Mouse (Mus musculus): ENCODE results near the gene Sirpa. TPM values are rescaled to one million over a fixed set of nuclear protein-coding genes. Genes with fewer than 3 reads are reported as not detected.

Gene Sirpa
- total RNA-seq, 2 experiments from 2014 or later, result 371 to 377 TPM

DNA sequence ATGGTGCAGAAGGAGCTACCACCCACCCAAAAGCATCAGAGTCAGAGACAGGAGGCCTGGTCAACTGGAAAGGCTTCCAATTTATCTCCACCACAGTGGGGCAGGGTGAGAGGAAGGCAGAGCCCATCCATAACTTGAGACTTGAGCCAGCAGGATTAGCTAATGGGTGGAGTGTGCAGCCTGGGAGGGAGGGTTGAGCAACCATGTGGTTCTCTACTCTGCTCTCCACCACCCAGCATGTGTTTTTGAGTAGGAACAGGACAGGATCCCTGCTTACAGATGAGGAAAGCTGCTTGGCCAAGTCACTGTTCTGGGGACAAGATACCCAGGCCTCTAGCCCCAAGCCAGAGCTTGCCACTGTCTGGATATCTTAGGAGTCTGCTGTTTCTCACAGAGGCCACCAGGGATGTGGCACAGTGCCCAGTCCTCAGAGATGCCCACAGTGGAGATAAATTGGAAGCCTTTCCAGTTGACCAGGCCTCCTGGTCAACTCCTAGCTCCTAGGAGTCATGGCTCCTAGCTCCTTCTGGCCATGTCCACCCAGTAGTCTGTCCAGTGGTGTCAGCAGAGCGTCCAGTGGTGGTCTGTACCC, 8.5 kb downstream of the Sirpa start:
- intact Hi-C loops (cut with DNase I), result no loop called here

DNA sequence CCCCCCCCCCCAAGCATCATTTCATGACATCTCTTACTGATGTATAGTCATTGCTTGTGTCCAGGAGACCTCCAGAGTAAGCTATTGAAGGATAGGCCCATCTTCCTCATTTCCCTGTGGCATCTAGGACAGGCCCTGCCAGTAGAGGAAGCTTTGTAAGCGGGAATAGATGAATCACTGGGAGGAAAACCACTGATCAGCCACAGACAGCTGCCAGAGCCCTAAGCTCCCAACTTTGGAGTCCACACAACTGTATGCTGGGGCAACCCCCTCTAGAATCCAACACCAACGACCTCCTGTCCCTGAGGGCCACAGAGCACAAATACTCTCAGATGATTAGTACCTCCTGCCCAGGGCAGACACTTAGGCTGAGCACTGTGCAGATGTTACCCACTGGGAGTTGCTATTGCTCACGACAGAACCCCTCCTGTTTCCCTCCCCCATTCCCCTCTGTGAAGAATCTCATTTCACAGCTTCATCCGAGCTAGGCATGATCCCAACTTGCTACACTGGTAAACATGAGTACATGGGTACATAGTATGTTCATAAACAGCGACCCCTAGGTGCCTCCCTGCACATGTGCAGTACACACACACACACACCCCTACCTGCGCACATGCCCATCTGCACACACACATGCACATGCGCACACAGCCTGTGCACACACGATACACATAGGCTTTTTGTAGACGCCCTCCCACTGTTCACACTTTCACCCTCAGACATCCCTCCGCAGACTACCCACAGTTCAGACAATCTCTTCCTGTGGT, 9.4 kb downstream of the Sirpa start:
- no peak for DNase-seq (ENCODE audit: low spot score in 2 of 2)
- intact Hi-C loops (cut with DNase I), result no loop called here

More for the DNA sequence above, 8.5 kb downstream of the Sirpa start:
- DNase-seq (ENCODE audit: low spot score in 2 of 2), result peak in 1 of 2 experiments; percentile 59

DNA sequence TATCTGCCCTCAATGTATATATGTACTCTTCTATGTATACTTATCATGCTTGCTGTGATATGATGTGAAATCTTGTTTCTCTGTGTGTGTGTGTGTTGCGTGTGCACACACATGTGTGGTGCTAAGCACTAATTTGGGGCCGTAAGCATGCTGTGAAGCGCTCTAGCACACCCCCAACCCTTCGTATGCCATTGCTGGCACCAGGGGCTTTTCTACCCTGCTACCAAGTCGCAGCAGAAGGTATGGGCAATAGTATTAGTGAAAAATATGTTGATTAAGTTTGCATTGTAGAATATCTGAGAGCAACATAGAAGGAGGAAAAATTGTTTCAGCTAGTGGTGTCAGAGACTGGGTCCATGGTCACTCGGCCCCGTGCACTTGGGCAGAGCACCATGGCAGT, 10.2 kb downstream of the Sirpa start:
- DNase-seq (ENCODE audit: low spot score in 2 of 2), result no peak
- intact Hi-C loops (cut with DNase I), result no loop called here

DNA sequence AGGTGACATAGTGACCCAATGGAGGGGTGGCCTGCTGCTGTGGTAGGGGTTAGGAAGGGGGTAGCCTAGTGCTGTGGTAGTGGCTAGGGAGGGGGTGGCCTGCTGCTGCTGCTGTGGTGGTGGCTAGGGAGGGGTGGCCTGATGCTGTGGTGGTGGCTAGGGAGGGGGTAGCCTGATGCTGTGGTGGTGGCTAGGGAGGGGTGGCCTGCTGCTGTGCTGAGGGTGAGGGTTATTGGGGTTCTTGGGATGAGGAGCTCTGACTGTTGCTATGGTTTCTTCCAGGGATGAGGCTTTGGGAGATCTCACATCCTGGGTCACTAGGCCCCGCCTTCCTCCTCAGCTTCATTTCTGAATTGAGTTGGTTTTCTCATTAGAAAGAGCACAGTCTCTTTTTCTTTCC, 10.9 kb downstream of the Sirpa start:
- DNase-seq (ENCODE audit: low spot score in 2 of 2), result no peak
- intact Hi-C loops (cut with DNase I), result no loop called here

DNA sequence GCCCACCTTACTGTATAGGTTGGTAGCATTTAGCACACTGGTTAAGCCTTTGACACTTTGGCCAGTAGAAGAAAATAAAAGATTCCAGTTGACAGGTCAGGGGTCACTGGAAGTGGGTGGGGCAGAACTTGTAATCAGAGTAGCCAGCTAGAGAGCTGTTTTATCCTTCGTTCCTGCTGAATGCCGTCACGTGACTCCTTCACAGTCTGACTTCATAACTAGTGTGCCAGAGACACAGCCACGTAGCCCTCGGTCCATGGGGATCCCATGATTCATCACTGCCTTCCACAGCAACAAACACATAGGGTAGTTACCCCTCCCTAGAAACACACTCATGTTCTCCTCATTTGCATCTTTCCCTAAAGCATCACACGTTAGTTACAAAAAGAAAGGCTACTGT, 11.4 kb downstream of the Sirpa start:
- intact Hi-C loops (cut with DNase I), result no loop called here
- DNase-seq (ENCODE audit: low spot score in 2 of 2), result no peak

DNA sequence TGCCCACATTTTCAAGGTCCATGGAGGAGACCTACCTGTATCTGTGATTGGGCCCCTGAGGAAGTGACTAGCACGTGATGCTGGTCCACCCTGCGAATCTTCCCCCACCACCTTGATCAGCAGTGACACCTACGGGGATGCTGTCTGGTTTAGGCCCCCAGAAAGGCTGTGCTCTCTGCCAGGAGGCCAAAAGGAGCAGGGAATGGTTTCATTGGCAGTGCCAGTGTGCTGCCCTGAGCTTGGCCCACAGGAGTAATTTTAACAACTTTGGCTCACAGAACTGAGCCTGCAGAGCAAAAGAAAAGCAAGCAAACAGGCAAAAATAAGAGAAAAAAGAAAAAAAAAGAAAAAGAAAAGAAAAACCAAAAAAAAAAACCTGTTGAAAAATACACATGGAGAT, 13.2 kb downstream of the Sirpa start:
- intact Hi-C loops (cut with DNase I), result no loop called here
- DNase-seq (ENCODE audit: low spot score in 2 of 2), result no peak

DNA sequence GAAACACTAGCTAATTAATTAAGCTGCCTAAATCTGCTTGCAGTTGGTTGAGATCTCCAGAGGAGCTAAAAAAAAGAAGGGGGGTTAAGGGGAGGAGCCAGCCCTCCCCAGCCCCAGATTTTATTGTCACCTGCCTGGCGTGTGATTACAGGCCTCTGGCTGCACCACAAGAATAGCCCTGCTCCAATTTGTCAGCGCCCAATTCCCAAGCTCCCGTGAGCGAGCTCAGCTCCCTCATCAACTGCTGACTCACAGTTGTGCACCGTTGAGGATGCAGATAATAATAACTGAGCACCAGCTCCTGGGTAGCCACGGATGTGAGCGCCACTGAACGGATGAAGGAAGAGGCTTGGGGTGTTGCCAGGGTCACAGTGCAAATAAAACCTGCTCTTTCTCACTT, 13.6 kb downstream of the Sirpa start:
- DNase-seq (ENCODE audit: low spot score in 2 of 2), result peak; percentile 52 to 59
- intact Hi-C loops (cut with DNase I), result no loop called here

DNA sequence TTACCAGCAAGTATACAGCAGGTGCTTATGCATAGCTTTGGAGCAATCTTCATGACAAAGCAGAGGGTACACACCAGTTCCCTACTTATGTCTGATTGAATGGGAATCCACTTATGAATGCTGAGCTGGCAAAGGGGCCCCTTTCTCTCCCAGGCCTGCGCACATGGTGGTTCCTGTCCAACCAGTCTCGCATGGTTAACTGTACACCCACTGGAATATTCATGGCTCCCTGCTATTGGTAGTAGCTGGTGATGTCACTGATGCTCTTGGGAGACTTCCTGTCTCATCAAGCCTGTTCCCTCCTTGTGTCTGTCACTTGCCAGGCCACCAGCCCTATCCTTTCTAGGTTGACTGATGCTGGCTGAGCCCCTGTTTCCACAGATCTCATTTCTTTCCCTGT, 14.3 kb downstream of the Sirpa start:
- DNase-seq (ENCODE audit: low spot score in 2 of 2), result no peak
- intact Hi-C loops (cut with DNase I), result no loop called here

DNA sequence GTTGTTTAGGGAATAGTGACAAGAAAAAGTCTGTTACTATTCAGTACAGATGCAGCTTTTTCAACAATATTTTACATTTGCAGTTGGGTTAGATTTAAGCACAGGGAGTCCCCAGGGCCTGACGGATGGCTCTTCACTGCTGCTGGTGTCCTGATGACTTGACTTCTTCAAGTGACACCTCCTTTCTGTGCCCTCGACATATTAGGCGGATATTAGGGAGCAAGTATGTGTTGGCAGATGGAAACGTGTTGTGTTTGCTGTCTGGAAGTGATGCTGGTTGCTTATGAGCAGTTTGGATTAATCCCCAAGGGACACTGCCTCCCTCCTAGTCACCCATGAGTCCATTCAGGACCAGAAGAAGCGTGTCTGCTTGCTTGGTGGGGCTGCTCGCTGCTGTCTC, 21.3 kb downstream of the Sirpa start:
- DNase-seq (ENCODE audit: low spot score in 2 of 2), result no peak
- intact Hi-C loops (cut with DNase I), result no loop called here

DNA sequence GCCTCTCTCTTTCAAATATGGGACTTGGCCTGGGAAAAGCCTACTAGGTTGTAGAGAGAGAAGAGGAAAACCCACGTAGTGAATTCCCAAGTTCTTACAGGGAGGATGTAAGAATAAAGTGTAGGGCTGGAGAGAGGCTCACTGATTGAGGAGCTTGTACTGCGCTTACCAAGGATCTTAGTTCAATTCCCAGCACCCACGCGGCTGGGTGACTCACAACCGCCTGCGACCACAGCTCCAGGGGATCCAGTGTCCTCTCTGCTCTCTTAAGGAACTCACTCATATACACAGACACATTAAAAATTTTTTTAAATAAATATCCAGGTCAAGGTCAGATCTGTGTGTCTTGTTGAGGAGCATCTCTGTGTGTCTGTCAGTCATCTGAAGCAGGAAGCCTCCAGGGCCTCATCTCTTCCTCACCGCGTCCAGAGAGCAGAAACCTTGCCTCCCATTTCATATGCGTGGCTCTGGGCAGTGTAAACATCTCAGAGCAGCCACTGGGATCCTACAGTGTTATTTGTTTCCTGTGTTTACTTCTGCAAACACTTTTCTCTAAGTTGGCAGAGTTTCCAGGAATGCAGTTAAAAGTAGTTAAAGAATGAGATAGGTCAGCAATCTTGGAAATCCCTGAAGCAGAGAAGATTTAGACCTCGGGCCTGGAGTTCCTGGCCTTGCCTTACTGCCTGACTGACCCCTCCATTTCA, 22.0 kb downstream of the Sirpa start:
- intact Hi-C loops (cut with DNase I), result no loop called here
- DNase-seq (ENCODE audit: low spot score in 2 of 2), result no peak

DNA sequence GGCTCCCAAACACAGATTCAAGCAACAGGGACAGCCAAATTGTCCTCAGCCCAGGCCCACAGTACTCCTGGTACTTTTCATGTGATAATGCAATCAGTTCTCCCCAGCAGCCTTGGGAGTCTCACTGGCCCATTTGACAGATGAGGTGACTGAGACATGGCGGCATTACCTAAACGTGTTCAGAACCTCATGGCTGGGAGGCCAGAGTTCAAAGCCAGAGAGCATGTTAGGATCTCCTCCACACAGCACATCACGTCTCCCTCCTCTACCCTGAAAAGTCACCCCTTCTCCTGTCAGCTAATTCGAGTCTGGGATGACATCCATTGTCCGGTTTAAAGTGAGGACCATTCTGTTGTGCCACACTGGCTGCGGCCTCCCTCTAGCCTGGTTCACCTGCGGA, 27.5 kb downstream of the Sirpa start:
- DNase-seq (ENCODE audit: low spot score in 2 of 2), result no peak
- intact Hi-C loops (cut with DNase I), result no loop called here

DNA sequence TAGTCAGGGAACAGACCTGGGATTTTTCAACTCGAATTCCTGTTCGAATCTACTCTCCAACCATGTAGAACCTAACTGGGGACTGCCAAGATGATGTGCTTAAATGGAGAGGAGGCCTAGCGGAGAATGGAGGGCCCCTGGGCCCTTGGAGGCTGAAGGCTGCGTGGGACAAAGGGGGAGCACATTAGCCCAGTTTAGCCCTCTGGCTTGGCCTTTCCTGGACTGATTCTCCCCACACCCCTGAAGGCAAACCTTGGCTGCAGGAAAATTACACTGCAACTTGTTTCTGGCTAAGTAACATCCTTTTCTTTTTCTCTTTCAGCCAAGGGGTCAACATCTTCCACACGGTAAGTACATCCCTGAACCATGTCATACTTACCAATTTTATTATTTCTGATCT, 28.2 kb downstream of the Sirpa start:
- no peak for DNase-seq (ENCODE audit: low spot score in 2 of 2)
- intact Hi-C loops (cut with DNase I), result no loop called here

DNA sequence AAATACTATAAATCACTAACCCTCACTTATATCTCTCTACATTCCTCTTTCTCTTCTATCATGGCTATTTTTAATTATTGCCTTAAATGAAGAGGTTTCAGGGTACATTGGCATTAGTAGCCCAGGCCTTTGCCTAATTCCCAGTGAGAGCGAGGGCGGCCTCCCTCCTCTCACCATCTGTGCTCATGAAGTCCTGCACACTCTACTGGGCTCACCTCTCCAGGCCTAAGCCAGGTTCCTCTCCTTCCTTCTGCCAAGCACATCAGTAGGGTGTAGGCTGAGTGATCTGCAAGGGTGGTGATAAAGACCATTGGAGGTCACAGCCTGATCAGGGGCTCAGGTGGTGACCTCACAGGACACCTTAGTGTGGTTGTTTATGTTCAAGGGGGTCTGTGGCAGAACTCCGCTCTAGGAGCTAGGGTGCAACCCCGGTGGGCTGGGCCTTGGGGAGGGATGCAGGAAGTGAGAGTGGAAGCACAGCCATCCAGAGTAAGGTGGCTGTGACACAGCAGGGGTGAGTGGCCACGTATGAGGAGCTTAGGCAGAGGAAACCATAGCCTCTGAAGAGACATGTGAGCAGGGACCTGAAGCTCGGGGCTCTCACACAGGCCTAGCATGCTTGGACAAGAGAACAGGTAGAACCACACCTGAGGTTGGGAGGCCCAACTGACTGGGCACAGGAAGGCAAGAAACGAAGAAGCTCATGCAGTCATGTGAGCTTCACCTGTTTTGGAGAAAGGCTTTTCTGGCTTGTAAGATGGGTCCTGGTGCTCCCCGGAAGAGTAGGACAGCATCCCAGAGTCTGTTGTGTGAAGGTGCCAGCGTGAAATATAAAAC, 29.2 kb downstream of the Sirpa start:
- intact Hi-C loops (cut with DNase I), result no loop called here
- peak in 1 of 2 experiments; percentile 5 for DNase-seq (ENCODE audit: low spot score in 2 of 2)

DNA sequence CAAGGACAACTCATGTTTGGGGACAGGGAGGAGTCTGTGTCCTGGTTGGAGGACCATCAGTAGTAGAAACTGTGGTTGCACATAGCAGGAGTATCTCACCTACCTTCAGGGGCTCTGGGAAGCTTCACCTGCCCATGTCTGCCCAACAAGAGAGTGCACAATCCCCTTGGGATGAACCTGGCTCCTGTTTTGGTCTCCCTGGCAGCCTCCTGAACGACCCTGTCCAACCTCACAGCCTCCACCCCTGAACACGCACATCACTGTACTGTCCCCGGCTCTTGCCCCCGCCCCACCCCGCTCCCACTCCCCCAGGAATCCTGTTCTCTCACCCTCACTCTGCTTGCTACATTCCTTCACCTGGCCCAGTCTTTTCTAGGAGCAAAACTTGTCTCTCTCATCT, 30.3 kb downstream of the Sirpa start:
- intact Hi-C loops (cut with DNase I), result no loop called here
- DNase-seq (ENCODE audit: low spot score in 2 of 2), result no peak

DNA sequence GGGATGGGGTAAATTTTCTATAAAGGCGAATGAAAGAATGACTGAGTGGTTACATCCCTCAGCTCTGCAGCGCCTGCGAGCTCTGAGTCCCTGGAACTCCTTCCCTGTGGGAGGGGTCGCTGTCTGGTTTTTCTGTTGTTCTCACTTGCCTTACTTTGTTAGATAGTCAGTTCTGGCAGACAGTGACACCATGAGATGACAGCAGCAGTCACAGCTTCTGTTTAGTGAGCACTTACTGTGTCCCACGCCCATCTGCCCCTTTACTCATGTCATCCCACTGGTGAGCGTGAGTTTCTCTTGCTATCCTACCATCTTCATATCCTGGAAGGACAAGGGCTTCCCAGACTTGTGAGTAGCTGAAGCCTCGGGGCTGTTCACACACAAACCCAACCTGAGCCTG, 31.1 kb downstream of the Sirpa start:
- no peak for DNase-seq (ENCODE audit: low spot score in 2 of 2)
- intact Hi-C loops (cut with DNase I), result no loop called here

DNA sequence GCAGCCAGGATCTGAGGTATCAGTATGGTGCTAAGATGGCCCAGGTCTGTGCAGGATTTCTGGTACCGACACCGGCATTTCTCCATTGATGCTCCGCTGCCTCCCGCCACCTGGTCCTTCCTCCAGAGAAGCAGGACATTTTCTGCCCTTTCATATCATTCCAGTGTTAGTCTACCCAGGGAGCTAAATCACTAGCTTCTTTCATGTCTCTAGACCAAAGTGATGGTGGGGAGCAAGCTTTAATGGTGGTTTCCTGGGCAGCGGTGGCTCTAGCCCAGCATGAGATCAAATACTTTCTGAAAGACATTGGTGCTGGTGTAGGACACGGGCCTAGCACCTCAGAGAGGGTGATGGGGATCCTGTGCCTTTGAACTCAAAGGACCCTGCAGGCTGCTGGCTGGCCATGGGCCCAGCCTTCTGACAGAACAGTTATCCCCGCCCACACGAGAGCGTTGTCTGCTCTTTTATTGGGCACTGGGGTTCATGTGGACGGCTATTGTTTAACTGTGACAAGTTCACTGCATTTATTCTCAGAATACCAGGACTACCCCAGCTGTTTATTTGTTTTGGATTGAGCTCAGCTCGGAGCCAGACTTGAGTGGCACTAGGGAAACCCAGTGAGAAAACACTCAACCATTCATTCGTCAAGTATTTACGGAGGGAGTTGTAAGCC, 31.7 kb downstream of the Sirpa start:
- peak in 1 of 2 experiments; percentile 71 for DNase-seq (ENCODE audit: low spot score in 2 of 2)
- intact Hi-C loops (cut with DNase I), result no loop called here

DNA sequence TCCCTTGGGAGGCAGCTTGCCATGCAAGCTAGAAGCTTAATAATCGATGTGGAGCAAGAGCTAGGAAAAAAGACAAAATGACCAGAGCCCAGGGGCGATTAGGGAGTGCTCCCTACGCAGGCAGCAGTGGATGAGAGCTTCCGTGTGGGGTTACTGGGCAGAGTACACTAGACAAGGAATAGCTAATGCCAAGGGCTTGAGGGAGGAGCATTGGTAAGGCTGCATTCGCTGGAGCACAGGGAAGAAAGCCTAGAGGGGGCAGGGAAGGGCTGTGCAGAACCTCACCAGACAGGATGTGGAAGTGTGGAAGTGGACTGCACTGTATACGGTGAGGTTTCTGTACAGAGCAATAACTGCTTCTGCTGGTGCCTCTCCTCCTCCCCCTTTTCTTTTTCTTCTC, 32.3 kb downstream of the Sirpa start:
- no peak for DNase-seq (ENCODE audit: low spot score in 2 of 2)
- intact Hi-C loops (cut with DNase I), result no loop called here

DNA sequence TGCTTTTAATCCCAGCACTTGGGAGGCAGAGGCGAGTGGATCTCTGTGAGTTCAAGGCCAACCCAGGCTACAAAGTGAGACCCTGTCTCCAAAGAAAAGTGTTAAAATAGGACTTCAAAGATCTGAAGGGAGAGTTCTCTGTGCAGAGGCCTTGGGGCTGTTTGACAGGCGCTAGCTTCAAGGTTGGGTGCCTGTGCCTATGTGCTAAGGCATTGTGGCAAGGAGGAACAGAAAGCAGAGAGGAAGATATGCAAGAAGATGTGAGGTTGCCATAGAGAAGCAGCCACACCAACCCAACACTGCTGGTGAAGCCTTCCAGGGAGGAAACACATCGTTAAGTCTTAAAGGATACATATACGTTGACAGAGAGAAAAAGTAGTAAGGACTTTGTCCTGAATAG, 33.2 kb downstream of the Sirpa start:
- intact Hi-C loops (cut with DNase I), result no loop called here
- DNase-seq (ENCODE audit: low spot score in 2 of 2), result no peak

DNA sequence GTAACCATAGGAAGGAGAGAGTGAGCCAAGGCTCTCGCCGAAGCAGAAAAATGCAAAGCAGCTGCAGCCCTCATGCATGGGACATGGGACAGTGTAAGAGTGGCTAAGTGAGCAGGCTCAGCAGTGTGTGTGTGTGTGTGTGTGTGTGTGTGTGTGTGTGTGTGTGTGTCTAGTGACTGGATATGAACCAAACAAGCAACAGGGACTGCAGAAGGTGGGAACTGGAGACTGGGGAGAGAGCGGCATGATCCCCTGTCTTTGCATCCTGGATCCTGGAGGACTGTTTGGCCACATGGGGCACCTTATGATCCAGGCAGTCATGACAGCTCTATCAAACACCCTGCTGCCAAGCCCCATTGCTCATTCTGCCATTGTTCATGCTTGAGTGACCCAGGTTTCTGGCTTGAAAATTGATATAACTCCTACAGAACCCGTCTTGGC, 34.0 kb downstream of the Sirpa start:
- DNase-seq (ENCODE audit: low spot score in 2 of 2), result no peak
- intact Hi-C loops (cut with DNase I), result no loop called here

Data from left cerebral cortex, postnatal 14 days (tissue).